Mouse (Mus musculus) liver, embryonic 14.5 days (tissue): ENCODE data around the gene Troap.

Experiments used
- CTCF ChIP-seq: IDR thresholded peaks from 2 replicates; pipeline ENCODE4 v1.5.1; 2016; ENCODE audit warnings: antibody characterized with exemption, low read depth, control low read depth
- EP300 ChIP-seq: IDR thresholded peaks from 2 replicates; pipeline ENCODE4 v1.6.1; 2016; ENCODE audit warnings: antibody characterized with exemption, low read depth

DNA sequence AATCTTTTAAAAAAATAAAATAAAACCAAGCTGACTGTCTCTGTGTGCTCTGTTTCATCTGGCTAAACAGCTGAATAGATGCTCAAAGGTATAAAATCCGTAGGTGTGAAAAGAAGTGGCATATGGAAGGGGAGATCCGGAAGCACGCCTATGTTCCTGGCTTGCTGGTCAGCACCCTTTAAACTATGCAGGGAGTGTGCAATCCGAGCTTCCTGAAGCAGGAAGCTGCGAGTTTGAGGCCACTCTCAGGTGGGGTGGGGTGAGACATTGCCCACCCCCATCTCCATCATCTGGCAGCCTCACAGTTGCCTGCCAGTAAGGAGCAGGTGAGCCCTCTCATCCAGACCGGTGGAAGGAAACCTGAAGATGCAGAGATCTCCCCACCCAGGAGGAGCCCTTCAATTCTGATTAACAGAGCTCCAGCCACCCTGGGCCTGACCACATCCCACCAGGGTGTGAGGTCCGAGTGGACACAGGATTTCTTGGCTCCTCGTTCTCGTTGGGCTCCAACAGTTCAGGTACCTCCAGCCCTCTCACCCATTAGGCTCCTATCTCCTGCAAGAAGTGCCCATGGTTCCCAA lies at the start of gene Troap:
- 0 out of 2 replicates have a peak, but pooled peaks have one; percentile 13 for TF ChIP-seq EP300
- peak; percentile 22; the same call in 1 of the 2 replicates for TF ChIP-seq CTCF
